Mouse (Mus musculus): ENCODE data around the gene Slc5a2. TPM values are rescaled to one million over a fixed set of nuclear protein-coding genes. Genes with fewer than 3 reads are reported as not detected.

The Slc5a2 gene
- total RNA-seq (2021): not detected
- long read RNA-seq, experiment 1: 0 reads
- long read RNA-seq, experiment 2: 0 reads

DNA sequence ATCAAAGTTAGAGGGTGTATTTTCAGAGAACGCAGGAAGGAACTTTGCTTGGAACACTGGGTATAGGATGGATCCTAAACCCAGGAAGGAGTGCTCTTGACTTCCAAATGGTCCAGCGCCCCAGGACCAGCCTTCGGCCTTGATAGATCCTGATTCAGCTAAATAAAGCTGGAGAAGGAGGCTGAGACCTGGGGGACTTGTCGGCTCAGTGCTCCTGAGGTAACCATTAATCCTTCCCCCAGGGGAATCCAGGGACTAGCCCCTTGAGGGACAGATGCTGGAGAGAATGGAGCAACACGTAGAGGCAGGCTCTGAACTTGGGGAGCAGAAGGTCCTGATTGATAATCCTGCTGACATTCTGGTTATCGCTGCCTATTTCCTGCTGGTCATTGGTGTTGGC is at the start of gene Slc5a2:
Slc5a2 (plus strand) TSS at position 247 of the 400 bp plus-strand sequence.
- DNase-seq: no peak

- DNase-seq: no peak
Observed at GRCm38 (mm10) chr7:128219952-128220351, 45.5 kb upstream of the Slc5a2 start.

- DNase-seq: no peak
Observed at GRCm38 (mm10) chr7:128220936-128221335, 44.5 kb upstream of the Slc5a2 start.

GRCm38 (mm10) chr7:128231741-128232140 is 33.7 kb upstream of the Slc5a2 start:
- peak; percentile 14 to 36 for DNase-seq

GRCm38 (mm10) chr7:128234796-128235195 is 30.7 kb upstream of the Slc5a2 start:
- DNase-seq: no peak

DNA sequence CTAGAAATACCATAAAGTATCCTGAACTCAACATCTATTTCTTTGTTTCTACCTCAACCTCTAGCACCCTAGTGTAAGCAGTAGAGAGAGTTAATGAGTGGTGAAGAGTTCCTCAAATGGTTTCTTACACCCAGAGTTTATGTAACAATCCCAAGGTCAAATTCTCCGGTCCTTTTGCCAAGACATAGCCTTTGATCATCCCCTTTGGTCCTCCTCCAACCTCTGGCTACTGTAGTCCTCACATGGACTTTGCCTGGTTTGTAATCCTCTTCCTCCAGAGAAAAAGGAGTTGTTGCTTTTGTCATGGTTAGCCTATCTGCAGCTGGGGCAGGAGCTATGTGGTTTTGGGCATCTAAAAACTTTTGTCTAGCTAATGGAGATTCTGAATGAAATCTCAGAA is 30.0 kb upstream of the Slc5a2 start:
- DNase-seq: no peak

DNA sequence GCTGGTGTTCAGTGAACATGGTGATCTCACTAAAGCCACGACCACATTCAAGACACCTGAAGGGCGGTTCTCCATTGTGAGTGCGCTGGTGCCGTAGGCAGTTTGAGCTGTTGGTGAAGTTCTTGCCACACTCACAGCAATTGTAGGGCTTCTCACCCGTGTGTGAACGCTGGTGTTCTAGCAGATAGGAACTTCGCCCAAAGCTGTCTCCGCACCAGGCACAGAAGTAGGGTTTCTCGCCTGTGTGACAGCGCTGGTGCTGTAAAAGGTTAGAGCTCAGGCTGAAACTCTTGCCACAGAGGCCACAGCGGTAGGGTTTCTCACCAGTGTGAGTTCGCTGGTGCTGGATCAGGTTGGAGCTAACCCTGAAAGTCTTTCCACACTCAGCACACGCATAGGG is 29.0 kb upstream of the Slc5a2 start:
- DNase-seq: no peak

DNA sequence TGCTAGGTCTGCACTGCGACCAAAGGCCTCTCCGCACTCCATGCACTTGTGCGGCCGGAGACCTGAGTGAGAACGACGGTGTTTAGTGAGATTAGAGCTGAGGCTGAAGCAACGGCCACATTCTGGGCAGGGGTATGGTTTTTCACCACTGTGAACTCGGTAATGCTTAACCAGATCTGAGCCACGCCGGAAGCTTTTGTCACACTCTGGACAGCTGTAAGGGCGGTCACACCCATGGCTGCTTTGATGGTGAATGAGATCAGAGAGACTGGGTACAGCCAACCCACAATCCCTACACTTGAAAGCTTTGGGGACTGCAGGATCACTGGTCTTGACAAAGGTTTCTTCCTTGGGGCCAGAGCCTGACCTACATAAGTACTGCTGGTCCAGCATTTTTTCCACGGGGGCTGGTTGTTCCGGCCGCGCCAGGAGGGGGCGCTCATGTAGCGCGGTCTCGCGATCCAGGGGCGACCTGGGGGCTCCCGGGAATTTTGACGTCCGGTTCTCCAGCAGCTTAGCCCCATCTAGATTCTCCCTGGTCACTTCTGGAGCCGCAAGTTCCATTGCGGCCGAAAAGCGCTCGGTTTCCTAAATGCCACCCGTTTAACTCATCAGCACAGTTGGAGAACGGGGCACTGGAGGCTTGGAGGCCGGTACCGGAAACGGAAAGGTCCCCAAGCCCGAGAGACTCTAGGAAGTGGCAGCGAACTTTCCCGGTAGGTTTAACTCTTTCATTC is 28.4 kb upstream of the Slc5a2 start, which contains the start of gene Armc5:
Armc5 (plus strand) TSS at position 487 of the 737 bp plus-strand sequence.
- peak; percentile 86 to 91 for DNase-seq

GRCm38 (mm10) chr7:128237593-128237926 is 27.9 kb upstream of the Slc5a2 start:
- no peak for DNase-seq

DNA sequence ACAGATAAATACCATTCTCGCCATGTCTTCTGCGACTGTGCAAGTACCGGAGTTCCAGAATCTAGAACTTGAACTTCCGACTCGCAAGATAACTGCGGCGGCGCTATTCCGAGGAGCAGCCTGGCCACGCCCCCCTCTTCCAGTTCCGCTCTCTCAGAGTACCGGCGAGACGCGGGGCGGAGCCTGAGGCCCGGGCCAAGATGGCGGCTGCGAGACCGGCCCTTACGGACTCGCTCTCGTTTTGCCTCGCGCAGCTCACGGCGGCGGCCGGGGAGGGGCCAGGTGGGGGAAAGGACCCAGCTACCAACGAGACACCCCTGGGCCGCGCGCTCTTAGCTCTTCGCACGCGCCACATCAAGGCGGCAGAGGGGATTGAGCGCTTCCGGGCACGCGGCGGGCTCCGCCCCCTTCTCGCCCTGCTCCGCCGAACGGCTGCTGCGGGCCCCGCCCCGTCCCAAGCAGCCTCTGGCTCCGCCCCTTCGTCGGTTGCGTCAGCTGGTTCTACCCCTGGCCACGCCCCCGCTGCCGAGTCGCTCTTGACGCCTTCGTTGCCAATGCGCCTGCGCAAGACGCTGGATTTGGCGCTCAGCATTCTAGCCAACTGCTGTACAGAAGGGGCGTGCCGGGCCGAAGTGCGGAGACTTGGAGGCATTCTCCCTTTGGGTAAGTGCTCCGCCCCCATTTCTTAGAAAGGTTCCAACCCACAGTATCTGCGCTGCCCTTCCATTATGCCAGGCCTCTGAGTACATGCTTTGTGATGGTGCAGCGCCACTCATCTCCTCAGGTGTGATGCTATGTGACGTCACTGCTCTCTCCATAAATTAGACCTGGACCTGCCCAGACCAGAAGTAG is 27.3 kb upstream of the Slc5a2 start, which contains the start of gene 9130023H24Rik:
9130023H24Rik (minus strand) TSS at position 105 of the 852 bp plus-strand sequence.
- peak; percentile 100 for DNase-seq

- DNase-seq: no peak
Observed at GRCm38 (mm10) chr7:128238991-128239390, 26.5 kb upstream of the Slc5a2 start.

DNA sequence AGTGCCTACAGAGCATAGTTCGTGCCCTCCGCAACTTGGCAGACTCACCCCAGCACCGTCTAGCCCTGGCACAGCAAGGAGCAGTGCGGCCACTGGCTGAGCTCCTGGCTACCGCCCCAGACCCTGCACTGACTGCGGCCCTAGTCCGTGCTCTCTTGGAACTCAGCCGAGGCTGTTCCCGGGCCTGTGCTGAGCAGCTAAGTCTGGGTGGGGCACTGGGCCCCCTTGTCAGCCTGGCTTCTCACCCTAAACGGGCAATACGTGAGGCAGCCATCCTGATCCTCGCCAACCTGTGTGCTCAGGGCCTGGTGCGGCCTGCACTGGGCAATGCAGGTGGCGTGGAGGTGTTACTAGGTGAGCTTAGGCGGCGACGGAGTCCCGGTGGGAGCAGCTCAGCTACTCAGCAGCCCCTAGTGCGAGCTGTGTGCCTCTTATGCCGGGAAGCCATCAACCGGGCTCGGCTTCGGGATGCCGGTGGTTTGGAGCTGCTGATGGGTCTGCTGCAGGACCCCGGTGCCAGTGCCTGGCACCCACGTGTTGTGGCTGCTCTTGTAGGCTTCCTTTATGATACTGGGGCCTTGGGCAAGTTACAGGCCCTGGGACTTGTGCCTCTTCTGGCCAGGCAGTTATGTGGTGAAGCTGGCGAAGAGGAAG is 25.2 kb upstream of the Slc5a2 start:
- peak in 1 of 2 experiments; percentile 23 for DNase-seq

- DNase-seq: no peak
Observed at GRCm38 (mm10) chr7:128242331-128242730, 23.1 kb upstream of the Slc5a2 start.

GRCm38 (mm10) chr7:128243921-128244320 is 21.5 kb upstream of the Slc5a2 start:
- no peak for DNase-seq

- DNase-seq: no peak
Observed at GRCm38 (mm10) chr7:128244410-128245025, 20.9 kb upstream of the Slc5a2 start.

DNA sequence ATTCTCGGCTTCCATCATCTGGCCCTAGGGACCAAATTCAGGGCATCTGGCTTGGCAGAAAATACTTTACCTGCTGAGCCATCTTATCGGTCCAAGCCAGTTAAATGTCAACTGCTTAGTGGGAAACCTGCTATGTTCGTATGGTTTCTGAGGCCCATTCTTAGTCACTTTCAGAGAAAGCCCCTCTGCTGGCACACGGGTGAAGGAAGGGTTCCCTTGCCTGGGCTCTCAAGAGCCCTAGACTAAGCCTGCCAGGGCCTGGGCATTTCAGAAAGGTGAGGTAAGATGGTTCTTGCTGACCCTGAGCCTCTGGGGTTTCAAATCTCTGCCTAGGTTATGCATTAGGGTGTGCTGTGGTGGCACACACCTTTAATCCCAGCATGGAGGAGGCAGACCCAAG is 19.9 kb upstream of the Slc5a2 start:
- DNase-seq: no peak

DNA sequence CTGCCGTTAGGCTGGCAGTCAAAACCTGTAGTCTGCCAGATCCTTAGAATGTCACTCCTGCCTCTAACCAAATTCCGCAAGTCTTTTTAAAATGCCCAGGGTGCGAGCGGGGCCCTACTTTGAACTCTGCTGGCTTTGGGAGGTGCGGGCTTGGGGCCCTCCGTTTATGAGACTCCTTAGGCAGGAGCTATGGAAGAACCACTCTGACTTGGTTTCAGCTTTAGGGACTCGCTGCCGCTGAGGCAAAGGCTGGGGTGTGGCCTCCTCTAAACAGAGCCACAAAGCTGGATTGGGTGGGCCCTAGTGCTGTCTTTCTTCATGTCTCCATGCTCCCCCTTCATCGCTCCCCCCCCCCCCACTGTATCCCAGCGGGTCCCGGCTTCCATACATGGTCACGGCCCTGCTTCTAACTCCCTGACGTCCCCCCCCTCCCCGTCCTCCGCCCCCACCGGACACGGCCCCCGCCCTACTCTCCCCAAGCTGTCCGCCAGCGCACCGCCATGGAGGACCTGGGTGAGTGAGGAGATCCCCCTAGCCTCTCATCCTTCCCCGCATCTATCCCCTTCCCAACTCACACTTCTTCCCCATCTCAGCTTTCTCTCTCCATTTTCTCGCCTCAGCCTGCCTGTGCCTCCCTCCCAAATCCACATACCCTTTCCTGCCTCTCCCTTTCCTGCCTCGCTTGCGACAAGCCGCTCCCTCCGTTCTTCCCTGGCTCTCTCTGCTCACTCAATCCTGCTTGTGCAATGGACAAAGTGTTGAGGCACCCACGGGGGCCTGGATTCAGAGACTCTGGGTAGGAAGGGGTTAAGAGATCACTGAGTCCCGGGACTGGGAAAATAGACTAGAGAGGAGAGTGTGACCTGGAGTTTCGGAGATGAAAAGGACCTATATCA is 18.7 kb upstream of the Slc5a2 start, which contains the start of gene Tgfb1i1:
Tgfb1i1 (plus strand) TSS at position 317 of the 896 bp plus-strand sequence.
- DNase-seq: peak; percentile 54 to 68

- peak; percentile 86 to 92 for DNase-seq
Observed at GRCm38 (mm10) chr7:128247443-128247842, 18.0 kb upstream of the Slc5a2 start.

DNA sequence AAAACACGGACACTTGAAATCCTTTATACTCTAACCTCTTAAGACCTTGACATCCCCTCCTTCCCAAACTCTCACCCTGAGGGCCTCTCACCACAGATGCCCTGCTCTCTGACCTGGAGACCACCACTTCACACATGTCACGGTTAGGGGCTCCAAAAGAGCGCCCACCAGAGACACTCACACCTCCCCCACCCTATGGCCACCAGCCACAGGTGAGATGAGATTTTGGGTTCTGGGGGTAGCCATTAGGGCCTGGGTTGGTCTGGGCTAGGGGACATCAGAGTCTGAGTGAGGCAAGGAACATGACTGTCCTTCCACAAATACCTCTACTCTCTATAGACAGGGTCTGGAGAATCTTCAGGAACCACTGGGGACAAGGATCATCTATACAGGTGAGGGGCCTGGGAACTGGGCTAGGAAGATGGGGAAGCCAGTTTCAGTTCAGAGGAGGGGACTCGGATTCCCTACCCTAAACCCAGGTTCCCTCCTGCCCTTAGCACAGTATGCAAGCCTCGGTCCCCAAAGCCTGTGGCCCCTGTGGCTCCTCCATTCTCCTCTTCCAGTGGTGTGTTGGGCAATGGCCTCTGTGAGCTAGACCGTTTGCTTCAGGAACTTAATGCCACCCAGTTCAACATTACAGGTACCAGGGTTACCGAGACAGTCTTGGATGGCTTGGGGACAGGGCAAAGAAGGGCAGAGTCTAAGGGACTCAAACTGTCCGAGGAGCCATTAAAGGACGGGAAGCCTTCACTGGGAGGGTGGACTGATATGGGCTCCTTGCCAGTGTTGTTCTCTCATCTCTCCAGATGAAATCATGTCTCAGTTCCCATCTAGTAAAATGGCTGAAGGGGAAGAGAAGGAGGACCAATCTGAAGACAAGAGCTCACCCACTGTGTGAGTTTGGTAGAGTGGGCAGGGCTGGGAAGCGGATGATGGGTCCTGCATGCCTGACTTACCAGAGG is 17.1 kb upstream of the Slc5a2 start:
- no peak for DNase-seq

DNA sequence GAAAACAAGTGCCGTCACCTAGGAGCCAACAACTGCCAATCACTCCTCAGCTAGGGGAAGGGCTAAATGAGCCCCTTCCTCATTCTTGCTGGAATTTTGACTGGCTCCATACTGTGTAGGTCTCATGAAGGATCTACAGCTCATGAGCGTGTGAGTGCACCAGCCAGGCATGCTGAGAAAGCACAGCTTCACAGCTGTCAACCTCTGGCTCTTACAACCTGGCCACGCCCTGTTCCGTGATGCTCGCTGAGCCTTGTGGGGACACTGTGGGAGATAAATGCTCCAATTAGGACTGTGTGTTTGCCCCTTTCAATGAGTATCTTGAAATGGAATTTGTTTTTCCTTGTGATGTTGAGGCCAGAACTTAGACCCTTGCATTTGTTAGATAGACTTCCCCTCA is 15.5 kb upstream of the Slc5a2 start:
- no peak for DNase-seq

Data from adrenal gland, postnatal 36 days (tissue).